Mouse (Mus musculus): ENCODE data around the gene Snrnp25.

Snrnp25 gene

GRCm38 (mm10) chr11:32231125-32231524 lies 25.9 kb downstream of the Snrnp25 start:
- Histone ChIP-seq H3K36me3 (ENCODE audit: insufficient read depth, low read length) (peaks cover 84% of the 10 kb centered on the region), H3K4me3 (replicated peaks; ENCODE audit: low read length) (no peak overlapping the region), H3K4me1 (replicated peaks; ENCODE audit: low read depth, low read length) (peaks cover 20% of the 10 kb centered on the region), H3K9me3 (ENCODE audit: low read length) (no peaks in the 10 kb centered on the region), H3K27me3 (ENCODE audit: insufficient read depth, low read length) (no peaks in the 10 kb centered on the region)
- TF ChIP-seq POU5F1 (IDR thresholded peaks at IDR 0.05; ENCODE audit: borderline replicate concordance, low read length) (no peak), NANOG (IDR thresholded peaks at IDR 0.05; ENCODE audit: borderline replicate concordance, low read length) (no peak), CTCF (conservative IDR thresholded peaks at IDR 0.05; ENCODE audit: low read length) (no peak)

- no peaks in the 10 kb centered on the region for H3K27me3 ChIP-seq (ENCODE audit: insufficient read depth, low read length)
- TF ChIP-seq CTCF (conservative IDR thresholded peaks at IDR 0.05; ENCODE audit: low read length) (no peak), POU5F1 (IDR thresholded peaks at IDR 0.05; ENCODE audit: borderline replicate concordance, low read length) (no peak), NANOG (IDR thresholded peaks at IDR 0.05; ENCODE audit: borderline replicate concordance, low read length) (no peak)
- H3K36me3 ChIP-seq (ENCODE audit: insufficient read depth, low read length) = peaks cover 99% of the 10 kb centered on the region
- H3K4me1 ChIP-seq (replicated peaks; ENCODE audit: low read depth, low read length) = peaks cover 10% of the 10 kb centered on the region
- no peak overlapping the region for H3K4me3 ChIP-seq (replicated peaks; ENCODE audit: low read length)
- no peaks in the 10 kb centered on the region for H3K9me3 ChIP-seq (ENCODE audit: low read length)
These were observed 27.6 kb downstream of the Snrnp25 start for GRCm38 (mm10) chr11:32232848-32233247.

- no peaks in the 10 kb centered on the region for H3K9me3 ChIP-seq (ENCODE audit: low read length)
- TF ChIP-seq CTCF (conservative IDR thresholded peaks at IDR 0.05; ENCODE audit: low read length) (no peak), NANOG (IDR thresholded peaks at IDR 0.05; ENCODE audit: borderline replicate concordance, low read length) (no peak), POU5F1 (IDR thresholded peaks at IDR 0.05; ENCODE audit: borderline replicate concordance, low read length) (no peak)
- H3K4me1 ChIP-seq (replicated peaks; ENCODE audit: low read depth, low read length) = peaks cover 13% of the 10 kb centered on the region
- H3K36me3 ChIP-seq (ENCODE audit: insufficient read depth, low read length) = peaks cover 95% of the 10 kb centered on the region
- H3K27me3 ChIP-seq (ENCODE audit: insufficient read depth, low read length) = no peaks in the 10 kb centered on the region
- H3K4me3 ChIP-seq (replicated peaks; ENCODE audit: low read length) = no peak overlapping the region
These were observed 28.7 kb downstream of the Snrnp25 start for GRCm38 (mm10) chr11:32233895-32234294.

GRCm38 (mm10) chr11:32234816-32235485 lies 29.7 kb downstream of the Snrnp25 start:
- Histone ChIP-seq H3K4me3 (replicated peaks; ENCODE audit: low read length) (no peak overlapping the region), H3K36me3 (ENCODE audit: insufficient read depth, low read length) (peaks cover 94% of the 10 kb centered on the region), H3K4me1 (replicated peaks; ENCODE audit: low read depth, low read length) (peaks cover 13% of the 10 kb centered on the region), H3K27me3 (ENCODE audit: insufficient read depth, low read length) (no peaks in the 10 kb centered on the region), H3K9me3 (ENCODE audit: low read length) (no peaks in the 10 kb centered on the region)
- TF ChIP-seq CTCF (conservative IDR thresholded peaks at IDR 0.05; ENCODE audit: low read length) (no peak), NANOG (IDR thresholded peaks at IDR 0.05; ENCODE audit: borderline replicate concordance, low read length) (no peak), POU5F1 (IDR thresholded peaks at IDR 0.05; ENCODE audit: borderline replicate concordance, low read length) (no peak)

- no peak for TF ChIP-seq CTCF (conservative IDR thresholded peaks at IDR 0.05; ENCODE audit: low read length)
- no peak for TF ChIP-seq NANOG (IDR thresholded peaks at IDR 0.05; ENCODE audit: borderline replicate concordance, low read length)
- TF ChIP-seq POU5F1 (IDR thresholded peaks at IDR 0.05; ENCODE audit: borderline replicate concordance, low read length) = no peak
These were observed 30.4 kb downstream of the Snrnp25 start for GRCm38 (mm10) chr11:32235646-32236045.

GRCm38 (mm10) chr11:32236132-32236531 lies 30.9 kb downstream of the Snrnp25 start:
- Histone ChIP-seq H3K4me3 (replicated peaks; ENCODE audit: low read length) (no peak overlapping the region), H3K27me3 (ENCODE audit: insufficient read depth, low read length) (no peaks in the 10 kb centered on the region), H3K36me3 (ENCODE audit: insufficient read depth, low read length) (peaks cover 91% of the 10 kb centered on the region), H3K9me3 (ENCODE audit: low read length) (no peaks in the 10 kb centered on the region), H3K4me1 (replicated peaks; ENCODE audit: low read depth, low read length) (peaks cover 13% of the 10 kb centered on the region)
- TF ChIP-seq NANOG (IDR thresholded peaks at IDR 0.05; ENCODE audit: borderline replicate concordance, low read length) (no peak), POU5F1 (IDR thresholded peaks at IDR 0.05; ENCODE audit: borderline replicate concordance, low read length) (no peak), CTCF (conservative IDR thresholded peaks at IDR 0.05; ENCODE audit: low read length) (no peak)

More at GRCm38 (mm10) chr11:32235646-32236045, 30.4 kb downstream of the Snrnp25 start:
- Histone ChIP-seq H3K36me3 (ENCODE audit: insufficient read depth, low read length) (peaks cover 91% of the 10 kb centered on the region), H3K4me3 (replicated peaks; ENCODE audit: low read length) (no peak overlapping the region), H3K4me1 (replicated peaks; ENCODE audit: low read depth, low read length) (peaks cover 13% of the 10 kb centered on the region), H3K27me3 (ENCODE audit: insufficient read depth, low read length) (no peaks in the 10 kb centered on the region), H3K9me3 (ENCODE audit: low read length) (no peaks in the 10 kb centered on the region)

GRCm38 (mm10) chr11:32236712-32237410 lies 31.6 kb downstream of the Snrnp25 start:
- peaks cover 13% of the 10 kb centered on the region for H3K4me1 ChIP-seq (replicated peaks; ENCODE audit: low read depth, low read length)
- H3K9me3 ChIP-seq (ENCODE audit: low read length) = no peaks in the 10 kb centered on the region
- H3K36me3 ChIP-seq (ENCODE audit: insufficient read depth, low read length) = peaks cover 91% of the 10 kb centered on the region
- H3K4me3 ChIP-seq (replicated peaks; ENCODE audit: low read length) = no peak overlapping the region
- TF ChIP-seq POU5F1 (IDR thresholded peaks at IDR 0.05; ENCODE audit: borderline replicate concordance, low read length) = no peak
- TF ChIP-seq NANOG (IDR thresholded peaks at IDR 0.05; ENCODE audit: borderline replicate concordance, low read length) = no peak
- peak; percentile 80 for TF ChIP-seq CTCF (conservative IDR thresholded peaks at IDR 0.05; ENCODE audit: low read length)
- no peaks in the 10 kb centered on the region for H3K27me3 ChIP-seq (ENCODE audit: insufficient read depth, low read length)

- H3K9me3 ChIP-seq (ENCODE audit: low read length) = no peaks in the 10 kb centered on the region
- H3K4me1 ChIP-seq (replicated peaks; ENCODE audit: low read depth, low read length) = peaks cover 13% of the 10 kb centered on the region
- peaks cover 91% of the 10 kb centered on the region for H3K36me3 ChIP-seq (ENCODE audit: insufficient read depth, low read length)
- TF ChIP-seq NANOG (IDR thresholded peaks at IDR 0.05; ENCODE audit: borderline replicate concordance, low read length) = no peak
- TF ChIP-seq POU5F1 (IDR thresholded peaks at IDR 0.05; ENCODE audit: borderline replicate concordance, low read length) = no peak
- no peak for TF ChIP-seq CTCF (conservative IDR thresholded peaks at IDR 0.05; ENCODE audit: low read length)
- H3K4me3 ChIP-seq (replicated peaks; ENCODE audit: low read length) = no peak overlapping the region
- no peaks in the 10 kb centered on the region for H3K27me3 ChIP-seq (ENCODE audit: insufficient read depth, low read length)
These were observed 32.2 kb downstream of the Snrnp25 start for GRCm38 (mm10) chr11:32237411-32237795.
